Mouse (Mus musculus) kidney, adult 2 months (tissue): ENCODE data around the gene Cyp26b1.

Experiments
- CTCF ChIP-seq: fragments of 200-500 bp; conservative IDR thresholded peaks from 2 replicates; pipeline ENCODE4 v1.5.1; 2011; ENCODE audit warnings: low read depth, mild to moderate bottlenecking, control low read depth, low read length, moderate library complexity, mixed read lengths; ENCODE audit not compliant: insufficient read depth, insufficient read length
- POLR2A ChIP-seq: fragments of 200-500 bp; IDR thresholded peaks from one replicate; pipeline ENCODE4 v1.6.1; 2011; ENCODE audit warnings: low read depth, low read length, control low read depth

DNA sequence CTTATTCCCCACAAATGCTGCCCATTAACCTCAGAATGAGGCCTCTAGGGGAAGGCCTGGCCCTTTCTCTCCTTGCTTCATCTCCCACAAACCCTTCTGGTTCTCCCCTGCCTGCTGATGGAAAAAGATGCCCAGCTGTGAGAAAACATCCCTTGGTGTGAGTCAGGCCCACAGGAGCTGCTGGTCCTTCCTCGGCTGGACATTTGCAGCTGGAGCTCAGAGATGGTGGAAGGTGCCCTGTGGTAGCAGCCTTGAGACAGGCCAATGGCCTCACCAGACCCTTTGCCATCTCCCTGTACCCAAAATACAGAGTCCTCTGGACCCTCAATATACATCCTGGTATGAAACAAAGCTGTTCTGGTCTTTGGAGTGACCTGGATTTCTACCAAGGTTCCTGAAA is 22.9 kb upstream of the Cyp26b1 start:
- TF ChIP-seq POLR2A (no peak), CTCF (no peak)
